Mouse (Mus musculus) embryonic facial prominence, embryonic 12.5 days (tissue): Measurements from ENCODE around the gene Anxa6. TPM values are rescaled to one million over a fixed set of nuclear protein-coding genes. Genes with fewer than 3 reads are reported as not detected.

Experiments used
- ATAC-seq: fragments of 200-750 bp; cut with Nextera tagmentation; 2 replicates; pipeline ENCODE4 v1.8.0; 2017; ENCODE audit not compliant: insufficient number of reproducible peaks, insufficient read depth, low FRiP score, low TSS enrichment
- H3K27ac ChIP-seq: fragments of 300-500 bp; sonication (generic); 2 replicates; pipeline ENCODE4 v1.5.1; 2016; ENCODE audit warnings: mild to moderate bottlenecking
- H3K27me3 ChIP-seq: fragments of 300-500 bp; sonication (generic); 2 replicates; pipeline ENCODE4 v1.6.1; 2016; ENCODE audit warnings: mild to moderate bottlenecking, moderate library complexity
- H3K36me3 ChIP-seq: fragments of 300-500 bp; sonication (generic); 2 replicates; pipeline ENCODE4 v1.6.1; 2016; ENCODE audit warnings: mild to moderate bottlenecking
- H3K4me1 ChIP-seq: fragments of 300-500 bp; sonication (generic); 2 replicates; pipeline ENCODE4 v1.6.1; 2016
- H3K4me2 ChIP-seq: fragments of 300-500 bp; sonication (generic); replicated peaks from 2 replicates; pipeline ENCODE4 v1.6.1; 2016; ENCODE audit warnings: mild to moderate bottlenecking, moderate library complexity
- H3K4me3 ChIP-seq: fragments of 300-500 bp; sonication (generic); 2 replicates; pipeline ENCODE4 v1.5.1; 2016; ENCODE audit warnings: mild to moderate bottlenecking
- H3K9ac ChIP-seq: fragments of 300-500 bp; sonication (generic); 2 replicates; pipeline ENCODE4 v1.6.1; 2016; ENCODE audit warnings: mild to moderate bottlenecking, moderate library complexity
- H3K9me3 ChIP-seq: fragments of 300-500 bp; sonication (generic); 2 replicates; pipeline ENCODE4 v1.6.1; 2016; ENCODE audit warnings: mild to moderate bottlenecking, moderate library complexity
- WGBS: fragments of 180-500 bp; shearing (Covaris S2); methylation state at CpG from one replicate; pipeline ENCODE4 v1.1.7; 2016; 5-methylcytosine and 5-hydroxymethylcytosine counted together
- polyA plus RNA-seq: library from polyadenylated mRNA; unstranded; fragments of >200 nt; fragmentation: Nextera tagmentation; extraction: Ambion mirVana; gene quantifications from 2 replicates; pipeline ENCODE4 v1.2.1, GENCODE M21; 2016

Gene Anxa6
- polyA plus RNA-seq, 1 experiment from 2014 or later, result 212 TPM

GRCm38 (mm10) chr11:54988754-54989349, 44.4 kb downstream of the Anxa6 start:
- no peak overlapping the region for H3K4me2 ChIP-seq
- no peak overlapping the region for H3K4me3 ChIP-seq
- no peaks in the 10 kb centered on the region for H3K9me3 ChIP-seq
- no peaks in the 10 kb centered on the region for H3K27me3 ChIP-seq
- H3K36me3 ChIP-seq, result peaks cover 39% of the 10 kb centered on the region
- no peak for ATAC-seq
- H3K9ac ChIP-seq, result no peak overlapping the region
- no peaks in the 10 kb centered on the region for H3K4me1 ChIP-seq
- no peak overlapping the region for H3K27ac ChIP-seq
- WGBS, result 71% methylated on average over 8 of the region's 8 CpGs

- 90% methylated on average over 1 of the region's 1 CpGs for WGBS
- no peak for ATAC-seq
- Histone ChIP-seq H3K27me3 (no peaks in the 10 kb centered on the region), H3K27ac (no peak overlapping the region), H3K9ac (no peak overlapping the region), H3K4me3 (no peak overlapping the region), H3K4me2 (no peak overlapping the region), H3K9me3 (no peaks in the 10 kb centered on the region), H3K4me1 (no peaks in the 10 kb centered on the region), H3K36me3 (peaks cover 44% of the 10 kb centered on the region)
Measured at GRCm38 (mm10) chr11:54987974-54988373, 45.3 kb downstream of the Anxa6 start.

GRCm38 (mm10) chr11:54985086-54985485, 48.2 kb downstream of the Anxa6 start:
- Histone ChIP-seq H3K4me2 (no peak overlapping the region), H3K9ac (no peak overlapping the region), H3K36me3 (peaks cover 47% of the 10 kb centered on the region), H3K4me1 (no peaks in the 10 kb centered on the region), H3K27ac (no peak overlapping the region), H3K9me3 (no peaks in the 10 kb centered on the region), H3K4me3 (no peak overlapping the region), H3K27me3 (no peaks in the 10 kb centered on the region)
- WGBS, result 73% methylated on average over 3 of the region's 3 CpGs
- ATAC-seq, result no peak

GRCm38 (mm10) chr11:54984581-54984980, 48.7 kb downstream of the Anxa6 start:
- peaks cover 51% of the 10 kb centered on the region for H3K36me3 ChIP-seq
- 61% methylated on average over 4 of the region's 4 CpGs for WGBS
- no peak overlapping the region for H3K4me2 ChIP-seq
- ATAC-seq, result no peak
- H3K4me3 ChIP-seq, result no peak overlapping the region
- H3K9ac ChIP-seq, result no peak overlapping the region
- no peak overlapping the region for H3K27ac ChIP-seq
- H3K9me3 ChIP-seq, result no peaks in the 10 kb centered on the region
- H3K4me1 ChIP-seq, result no peaks in the 10 kb centered on the region
- H3K27me3 ChIP-seq, result no peaks in the 10 kb centered on the region

- 2% methylated on average over 6 of the region's 6 CpGs for WGBS
- H3K27me3 ChIP-seq, result no peaks in the 10 kb centered on the region
- no peaks in the 10 kb centered on the region for H3K4me1 ChIP-seq
- no peak overlapping the region for H3K27ac ChIP-seq
- no peak overlapping the region for H3K4me3 ChIP-seq
- H3K9me3 ChIP-seq, result no peaks in the 10 kb centered on the region
- H3K9ac ChIP-seq, result no peak overlapping the region
- ATAC-seq, result no peak
- no peak overlapping the region for H3K4me2 ChIP-seq
- H3K36me3 ChIP-seq, result peaks cover 55% of the 10 kb centered on the region
Measured at GRCm38 (mm10) chr11:54984085-54984484, 49.2 kb downstream of the Anxa6 start.

- Histone ChIP-seq H3K4me3 (no peak overlapping the region), H3K4me1 (no peaks in the 10 kb centered on the region), H3K27me3 (no peaks in the 10 kb centered on the region), H3K9me3 (no peaks in the 10 kb centered on the region), H3K9ac (no peak overlapping the region), H3K36me3 (peaks cover 55% of the 10 kb centered on the region), H3K4me2 (no peak overlapping the region), H3K27ac (no peak overlapping the region)
- 90% methylated on average over 6 of the region's 6 CpGs for WGBS
- no peak for ATAC-seq
Measured at GRCm38 (mm10) chr11:54982520-54982919, 50.7 kb downstream of the Anxa6 start.

GRCm38 (mm10) chr11:54981630-54982029, 51.6 kb downstream of the Anxa6 start:
- Histone ChIP-seq H3K4me3 (no peak overlapping the region), H3K9ac (no peak overlapping the region), H3K36me3 (peaks cover 53% of the 10 kb centered on the region), H3K9me3 (no peaks in the 10 kb centered on the region), H3K4me2 (no peak overlapping the region), H3K27me3 (no peaks in the 10 kb centered on the region), H3K4me1 (no peaks in the 10 kb centered on the region), H3K27ac (no peak overlapping the region)
- 92% methylated on average over 4 of the region's 4 CpGs for WGBS
- ATAC-seq, result no peak

GRCm38 (mm10) chr11:54977385-54977937, 55.8 kb downstream of the Anxa6 start:
- ATAC-seq, result no peak
- WGBS, result 67% methylated on average over 6 of the region's 6 CpGs

GRCm38 (mm10) chr11:54976351-54976750, 56.9 kb downstream of the Anxa6 start:
- Histone ChIP-seq H3K27ac (no peak overlapping the region), H3K9ac (no peak overlapping the region), H3K36me3 (peaks cover 23% of the 10 kb centered on the region), H3K4me2 (no peak overlapping the region), H3K9me3 (no peaks in the 10 kb centered on the region), H3K4me3 (no peak overlapping the region), H3K27me3 (no peaks in the 10 kb centered on the region), H3K4me1 (no peaks in the 10 kb centered on the region)
- no peak for ATAC-seq
- WGBS, result 100% methylated on average over 2 of the region's 2 CpGs

More at GRCm38 (mm10) chr11:54977385-54977937, 55.8 kb downstream of the Anxa6 start:
- H3K4me1 ChIP-seq, result no peaks in the 10 kb centered on the region
- H3K36me3 ChIP-seq, result peaks cover 34% of the 10 kb centered on the region
- no peak overlapping the region for H3K9ac ChIP-seq
- no peaks in the 10 kb centered on the region for H3K9me3 ChIP-seq
- no peaks in the 10 kb centered on the region for H3K27me3 ChIP-seq
- H3K27ac ChIP-seq, result no peak overlapping the region
- no peak overlapping the region for H3K4me2 ChIP-seq
- no peak overlapping the region for H3K4me3 ChIP-seq

- no peak overlapping the region for H3K27ac ChIP-seq
- 94% methylated on average over 2 of the region's 2 CpGs for WGBS
- no peak overlapping the region for H3K4me3 ChIP-seq
- peaks cover 20% of the 10 kb centered on the region for H3K36me3 ChIP-seq
- ATAC-seq, result no peak
- no peak overlapping the region for H3K4me2 ChIP-seq
- no peak overlapping the region for H3K9ac ChIP-seq
- H3K27me3 ChIP-seq, result no peaks in the 10 kb centered on the region
- no peaks in the 10 kb centered on the region for H3K9me3 ChIP-seq
- no peaks in the 10 kb centered on the region for H3K4me1 ChIP-seq
Measured at GRCm38 (mm10) chr11:54975756-54976155, 57.5 kb downstream of the Anxa6 start.

GRCm38 (mm10) chr11:54975340-54975739, 57.9 kb downstream of the Anxa6 start:
- Histone ChIP-seq H3K9ac (no peak overlapping the region), H3K27me3 (no peaks in the 10 kb centered on the region), H3K36me3 (peaks cover 20% of the 10 kb centered on the region), H3K4me1 (no peaks in the 10 kb centered on the region), H3K4me2 (no peak overlapping the region), H3K27ac (no peak overlapping the region), H3K9me3 (no peaks in the 10 kb centered on the region), H3K4me3 (no peak overlapping the region)
- WGBS, result 79% methylated on average over 5 of the region's 5 CpGs
- no peak for ATAC-seq

GRCm38 (mm10) chr11:54974639-54975038, 58.6 kb downstream of the Anxa6 start:
- 96% methylated on average over 4 of the region's 4 CpGs for WGBS
- Histone ChIP-seq H3K9ac (no peak overlapping the region), H3K4me3 (no peak overlapping the region), H3K4me2 (no peak overlapping the region), H3K27me3 (no peaks in the 10 kb centered on the region), H3K9me3 (no peaks in the 10 kb centered on the region), H3K27ac (no peak overlapping the region), H3K4me1 (no peaks in the 10 kb centered on the region), H3K36me3 (peaks cover 17% of the 10 kb centered on the region)
- ATAC-seq, result no peak
